8 mouse cellular contexts compared by ENCODE assay signal in genomic region chr4:94979500-94979915, GRCm38 (mm10). TPM values are rescaled to one million over a fixed set of nuclear protein-coding genes. Genes with fewer than 3 reads are reported as not detected.
DNase-seq lines count a peak whose midpoint lies in the region; ATAC-seq and TF ChIP-seq lines count a peak whose summit lies in the region.

No protein-coding gene starts in this region.

- H3K4me1 ChIP-seq in heart, embryonic 12.5 days (replicated peaks), result peaks cover 13% of the 10 kb centered on the region
- peaks cover 22% of the 10 kb centered on the region for H3K4me1 ChIP-seq in G1E (ENCODE audit: insufficient read depth, low read depth, low read length)
- H3K4me1 ChIP-seq in forebrain, embryonic 15.5 days, result peaks cover 14% of the 10 kb centered on the region
- H3K4me1 ChIP-seq in liver, embryonic 14.5 days (replicated peaks; ENCODE audit: control insufficient read depth in 2 of 2, insufficient read depth in 2 of 2, low read length in 1 of 2), result peaks cover 8 to 16% of the 10 kb centered on the region in 2 experiments

- H3K9ac ChIP-seq in heart, embryonic 12.5 days, result peak overlapping the region; percentile 76
- peak overlapping the region; percentile 96 for H3K9ac ChIP-seq in forebrain, embryonic 15.5 days (replicated peaks)
- peak overlapping the region; percentile 87 for H3K9ac ChIP-seq in liver, embryonic 14.5 days (replicated peaks)

- peak overlapping the region; percentile 81 for H3K4me2 ChIP-seq in heart, embryonic 12.5 days
- H3K4me2 ChIP-seq in forebrain, embryonic 15.5 days (replicated peaks), result peak overlapping the region; percentile 69
- H3K4me2 ChIP-seq in liver, embryonic 14.5 days (ENCODE audit: low read depth), result peak overlapping the region; percentile 96

- H3K27ac ChIP-seq in heart, embryonic 12.5 days (ENCODE audit: poor library complexity, severe bottlenecking), result no peak overlapping the region
- peak overlapping the region; percentile 92 for H3K27ac ChIP-seq in forebrain, embryonic 15.5 days (replicated peaks)
- no peak overlapping the region for H3K27ac ChIP-seq in liver, embryonic 14.5 days

- TF ChIP-seq CTCF in G1E (IDR thresholded peaks at IDR 0.05; ENCODE audit: low read depth, low read length), result no peak
- TF ChIP-seq CTCF in liver, embryonic 14.5 days (IDR thresholded peaks at IDR 0.05; ENCODE audit: low read depth), result no peak

- peaks cover 10% of the 10 kb centered on the region; the same call in 1 of the 2 replicates for H3K36me3 ChIP-seq in heart, embryonic 12.5 days
- H3K36me3 ChIP-seq in G1E (replicated peaks), result peaks cover 23% of the 10 kb centered on the region
- peaks cover 2% of the 10 kb centered on the region for H3K36me3 ChIP-seq in forebrain, embryonic 15.5 days
- peaks cover 5% of the 10 kb centered on the region for H3K36me3 ChIP-seq in liver, embryonic 14.5 days (replicated peaks; ENCODE audit: control insufficient read depth, insufficient read depth, low read depth)

- no peak for TF ChIP-seq EP300 in liver, embryonic 14.5 days (IDR thresholded peaks at IDR 0.05; ENCODE audit: low read depth)

- no peak for ATAC-seq in heart, embryonic 12.5 days (ENCODE audit: insufficient number of reproducible peaks, low FRiP score)
- ATAC-seq in G1E (ENCODE audit: extremely low read depth, insufficient number of reproducible peaks, low FRiP score, poor library complexity, severe bottlenecking), result no peak
- peak; percentile 31 for ATAC-seq in forebrain, embryonic 15.5 days (replicated peaks)
- ATAC-seq in liver, embryonic 14.5 days (ENCODE audit: insufficient read depth), result no peak

- H3K27me3 ChIP-seq in heart, embryonic 12.5 days (replicated peaks), result no peaks in the 10 kb centered on the region
- no peaks in the 10 kb centered on the region for H3K27me3 ChIP-seq in G1E (ENCODE audit: insufficient read depth, low read length)
- no peaks in the 10 kb centered on the region for H3K27me3 ChIP-seq in forebrain, embryonic 15.5 days
- no peaks in the 10 kb centered on the region for H3K27me3 ChIP-seq in liver, embryonic 14.5 days (ENCODE audit: control insufficient read depth, insufficient read depth, low read length)

- no peaks in the 10 kb centered on the region for H3K9me3 ChIP-seq in heart, embryonic 12.5 days (replicated peaks)
- H3K9me3 ChIP-seq in G1E (replicated peaks), result no peaks in the 10 kb centered on the region
- H3K9me3 ChIP-seq in forebrain, embryonic 15.5 days, result no peaks in the 10 kb centered on the region
- no peaks in the 10 kb centered on the region for H3K9me3 ChIP-seq in liver, embryonic 14.5 days (ENCODE audit: control insufficient read depth, low read length)

- DNase-seq in heart, adult 8-10 months (ENCODE audit: low spot score), result no peak
- DNase-seq in G1E (ENCODE audit: low spot score), result no peak
- no peak for DNase-seq in liver, embryonic 14.5 days (ENCODE audit: low read depth in 3 of 3, low spot score in 3 of 3)
- no peak for DNase-seq in right cerebral cortex, postnatal 10 days (ENCODE audit: low spot score in 2 of 2)
- DNase-seq in urinary bladder, adult 18-20 months (ENCODE audit: low spot score in 2 of 2), result no peak
- DNase-seq in left cerebral cortex, adult 8-10 months (ENCODE audit: low spot score in 2 of 2), result no peak

- peak overlapping the region; percentile 71 for H3K4me3 ChIP-seq in heart, embryonic 12.5 days
- peak overlapping the region; percentile 93 for H3K4me3 ChIP-seq in G1E (ENCODE audit: low read depth, low read length)
- peak overlapping the region; percentile 80 for H3K4me3 ChIP-seq in forebrain, embryonic 15.5 days
- H3K4me3 ChIP-seq in liver, embryonic 14.5 days (ENCODE audit: insufficient read depth in 1 of 2, low read depth in 2 of 2, low read length in 2 of 2), result peak overlapping the region; percentile 90 to 99

- WGBS in heart, embryonic 12.5 days, result 45% methylated on average over 4 of the region's 4 CpGs
- WGBS in forebrain, embryonic 15.5 days, result 35% methylated on average over 4 of the region's 4 CpGs
- WGBS in liver, embryonic 14.5 days (ENCODE audit: insufficient replicate concordance), result 39% methylated on average over 4 of the region's 4 CpGs

RNA-seq across cellular contexts. Expression of gene Mysm1, which starts 0.6 kb away (rescaled TPM):
- polyA plus RNA-seq in heart, embryonic 12.5 days (2016; fragmentation: Nextera tagmentation; extraction: Ambion mirVana), result 23.6 TPM in 2 replicates
- 10 to 100 TPM in 1 of 4 experiments, 1 to 10 TPM in 3; 7.3 to 11.1 (median 9.2) TPM for total RNA-seq in heart, adult 8-10 months (2022)
- total RNA-seq in G1E (2014; fragmentation: Nextera tagmentation) (70.9 and 84.1 TPM in 2 replicates), G1E (2017) (47.0 and 61.3 TPM in 2 replicates)
- 1.0 and 4.2 TPM in 2 replicates for polyA plus RNA-seq in G1E (2012)
- polyA plus RNA-seq in forebrain, embryonic 15.5 days (2015; fragmentation: Nextera tagmentation; extraction: Ambion mirVana), result 27.4 and 30.4 TPM in 2 replicates
- polyA plus RNA-seq in liver, embryonic 14.5 days (2012; rRNA removed), result 2.9 and 3.7 TPM in 2 replicates
- 5.8 and 7.3 TPM in 2 replicates for polyA plus RNA-seq in liver, embryonic 14.5 days (2014; fragmentation: Nextera tagmentation; extraction: Ambion mirVana)
- total RNA-seq in left cerebral cortex, adult 8-10 months (2022), result 10 to 100 TPM; 29.3 to 39.6 (median 36.1) TPM

RNA-seq across cellular contexts. Expression of gene Eqtn, which starts 50.9 kb away (rescaled TPM):
- polyA plus RNA-seq in heart, embryonic 12.5 days (2016; fragmentation: Nextera tagmentation; extraction: Ambion mirVana), result 0.15 and 0.17 TPM in 2 replicates
- total RNA-seq in heart, adult 8-10 months (2022), result not detected
- total RNA-seq in G1E (2014; fragmentation: Nextera tagmentation) (not detected in 2 replicates), G1E (2017) (0.11 TPM in 1 of 2 replicates, not detected in the other)
- polyA plus RNA-seq in G1E (2012), result not detected in 2 replicates
- 0.14 and 0.15 TPM in 2 replicates for polyA plus RNA-seq in forebrain, embryonic 15.5 days (2015; fragmentation: Nextera tagmentation; extraction: Ambion mirVana)
- polyA plus RNA-seq in liver, embryonic 14.5 days (2012; rRNA removed), result 0.07 and 0.11 TPM in 2 replicates
- polyA plus RNA-seq in liver, embryonic 14.5 days (2014; fragmentation: Nextera tagmentation; extraction: Ambion mirVana), result not detected in 2 replicates
- total RNA-seq in left cerebral cortex, adult 8-10 months (2022), result 1 to 10 TPM in 2 of 4 experiments, under 1 TPM in 2; 0.56 to 1.8 (median 1.0) TPM
